ENCODE assay signal across 26 mouse cellular contexts in the genomic region with DNA sequence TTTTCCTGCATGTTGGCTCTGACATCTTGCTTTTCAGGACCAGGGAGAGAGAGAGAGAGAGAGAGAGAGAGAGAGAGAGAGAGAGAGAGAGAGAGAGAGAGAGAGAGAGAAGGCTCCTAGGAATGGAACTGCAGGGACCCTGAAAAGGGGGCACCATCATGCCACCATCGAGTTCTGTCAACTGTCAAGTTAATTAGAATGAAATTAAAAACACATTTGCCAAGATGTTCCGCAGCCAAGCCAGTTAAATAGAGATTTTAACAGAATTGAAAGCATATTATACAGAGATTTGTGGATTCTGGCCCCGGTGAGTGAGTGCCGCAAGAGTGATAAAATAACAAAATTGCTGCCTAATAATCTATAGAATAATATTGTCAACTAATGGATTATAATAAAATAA.
DNase-seq lines count a peak whose midpoint lies in the region; ATAC-seq lines count a peak whose summit lies in the region.
"Had no signal": no experiment of that assay in that cellular context is flagged by ENCODE, and none has a peak within 500 bp of the region (broad histone marks: within the 10 kb centered on the region; RNA-seq: fewer than 3 reads in every experiment).

No protein-coding gene starts in this region.

- H3K27ac ChIP-seq in forebrain, embryonic 14.5 days (ENCODE audit: low read depth, low read length), result no peak overlapping the region
- no peak overlapping the region for H3K27ac ChIP-seq in forebrain, embryonic 12.5 days
- no peak overlapping the region for H3K27ac ChIP-seq in midbrain, embryonic 13.5 days
- H3K27ac ChIP-seq in midbrain, embryonic 16.5 days (ENCODE audit: low read length), result no peak overlapping the region
- H3K27ac ChIP-seq: gastrocnemius, adult 2 months; hindbrain, embryonic 13.5 days; intestine, embryonic 15.5 days; kidney, postnatal 0 days; limb, embryonic 13.5 days; lung, embryonic 15.5 days had no signal

- H3K27me3 ChIP-seq in forebrain, embryonic 14.5 days (replicated peaks; ENCODE audit: control insufficient read depth, insufficient read depth, low read length), result peaks cover 73% of the 10 kb centered on the region
- peaks cover 87% of the 10 kb centered on the region for H3K27me3 ChIP-seq in forebrain, embryonic 12.5 days
- H3K27me3 ChIP-seq in midbrain, embryonic 13.5 days, result peaks cover 41% of the 10 kb centered on the region
- peaks cover 4% of the 10 kb centered on the region; the same call in 1 of the 2 replicates for H3K27me3 ChIP-seq in midbrain, embryonic 16.5 days (ENCODE audit: control insufficient read depth, insufficient read depth, low read depth, low read length)
- H3K27me3 ChIP-seq: intestine, embryonic 15.5 days; lung, embryonic 15.5 days had no signal

- H3K9me3 ChIP-seq in forebrain, embryonic 14.5 days (replicated peaks; ENCODE audit: control insufficient read depth, low read length), result no peaks in the 10 kb centered on the region
- H3K9me3 ChIP-seq in forebrain, embryonic 12.5 days, result no peaks in the 10 kb centered on the region
- H3K9me3 ChIP-seq in midbrain, embryonic 13.5 days, result no peaks in the 10 kb centered on the region
- no peaks in the 10 kb centered on the region for H3K9me3 ChIP-seq in midbrain, embryonic 16.5 days (replicated peaks; ENCODE audit: control insufficient read depth, low read length, poor library complexity, severe bottlenecking)
- H3K9me3 ChIP-seq: hindbrain, embryonic 13.5 days; intestine, embryonic 15.5 days; limb, embryonic 13.5 days; lung, embryonic 15.5 days had no signal

- peak; percentile 55 for DNase-seq in forebrain, embryonic 14.5 days (ENCODE audit: low spot score)
- peak; percentile 33 for DNase-seq in retina, embryonic 14.5 days (ENCODE audit: low spot score)
- no peak for DNase-seq in retina, postnatal 1 day
- DNase-seq: adrenal gland, postnatal 14 days; cerebellum, adult 11-12 months; cerebellum, adult 9-11 months; gastrocnemius, adult 2 months; gastrocnemius, postnatal 36 days; heart, adult 18-20 months; heart, postnatal 36 days; kidney, adult 2 months; kidney, postnatal 4 days; right cerebral cortex, postnatal 14 days; thymus, postnatal 4 days had no signal

- no peak overlapping the region for H3K9ac ChIP-seq in forebrain, embryonic 14.5 days (ENCODE audit: low read length)
- H3K9ac ChIP-seq in forebrain, embryonic 12.5 days, result no peak overlapping the region
- no peak overlapping the region for H3K9ac ChIP-seq in midbrain, embryonic 13.5 days (replicated peaks)
- H3K9ac ChIP-seq in midbrain, embryonic 16.5 days (ENCODE audit: low read depth, low read length), result no peak overlapping the region
- H3K9ac ChIP-seq: intestine, embryonic 15.5 days; limb, embryonic 13.5 days; lung, embryonic 15.5 days had no signal

- peaks cover 16% of the 10 kb centered on the region for H3K4me1 ChIP-seq in forebrain, embryonic 14.5 days (ENCODE audit: control insufficient read depth, insufficient read depth, low read length)
- peaks cover 32% of the 10 kb centered on the region for H3K4me1 ChIP-seq in forebrain, embryonic 12.5 days
- peaks cover 19% of the 10 kb centered on the region for H3K4me1 ChIP-seq in midbrain, embryonic 13.5 days (replicated peaks)
- H3K4me1 ChIP-seq in midbrain, embryonic 16.5 days (ENCODE audit: control insufficient read depth, insufficient read depth, low read length), result peaks cover 12% of the 10 kb centered on the region
- H3K4me1 ChIP-seq: intestine, embryonic 15.5 days; lung, embryonic 15.5 days had no signal

- H3K4me2 ChIP-seq in forebrain, embryonic 14.5 days (ENCODE audit: low read length), result no peak overlapping the region
- H3K4me2 ChIP-seq in forebrain, embryonic 12.5 days, result no peak overlapping the region
- H3K4me2 ChIP-seq in midbrain, embryonic 13.5 days (replicated peaks), result peak overlapping the region; percentile 18; the same call in 1 of the 2 replicates
- H3K4me2 ChIP-seq in midbrain, embryonic 16.5 days (ENCODE audit: low read length), result no peak overlapping the region
- H3K4me2 ChIP-seq: heart, embryonic 11.5 days; intestine, embryonic 15.5 days; limb, embryonic 13.5 days; liver, embryonic 11.5 days; lung, embryonic 15.5 days had no signal

- no peaks in the 10 kb centered on the region for H3K36me3 ChIP-seq in forebrain, embryonic 14.5 days (ENCODE audit: control insufficient read depth, insufficient read depth, low read length)
- H3K36me3 ChIP-seq in forebrain, embryonic 12.5 days (replicated peaks), result no peaks in the 10 kb centered on the region
- H3K36me3 ChIP-seq in midbrain, embryonic 13.5 days, result no peaks in the 10 kb centered on the region
- no peaks in the 10 kb centered on the region for H3K36me3 ChIP-seq in midbrain, embryonic 16.5 days (ENCODE audit: control insufficient read depth, insufficient read depth, low read length)
- H3K36me3 ChIP-seq: hindbrain, embryonic 13.5 days; intestine, embryonic 15.5 days; limb, embryonic 13.5 days; lung, embryonic 15.5 days had no signal

- H3K4me3 ChIP-seq in forebrain, embryonic 14.5 days (ENCODE audit: low read depth, low read length), result no peak overlapping the region
- H3K4me3 ChIP-seq in forebrain, embryonic 12.5 days (replicated peaks), result no peak overlapping the region
- no peak overlapping the region for H3K4me3 ChIP-seq in midbrain, embryonic 13.5 days (replicated peaks)
- H3K4me3 ChIP-seq in midbrain, embryonic 16.5 days (ENCODE audit: low read depth, low read length), result no peak overlapping the region
- H3K4me3 ChIP-seq: gastrocnemius, adult 2 months; hindbrain, embryonic 13.5 days; intestine, embryonic 15.5 days; limb, embryonic 13.5 days; lung, embryonic 15.5 days had no signal

- WGBS in forebrain, embryonic 14.5 days, result 5% methylated on average over 4 of the region's 4 CpGs
- 16% methylated on average over 4 of the region's 4 CpGs for WGBS in forebrain, embryonic 12.5 days
- WGBS in midbrain, embryonic 13.5 days, result 27% methylated on average over 4 of the region's 4 CpGs
- WGBS in midbrain, embryonic 16.5 days, result 23% methylated on average over 4 of the region's 4 CpGs

- ATAC-seq in forebrain, embryonic 14.5 days, result no peak
- ATAC-seq in forebrain, embryonic 12.5 days (ENCODE audit: low FRiP score), result no peak
- no peak for ATAC-seq in midbrain, embryonic 13.5 days
- ATAC-seq in midbrain, embryonic 16.5 days, result no peak
- ATAC-seq in erythroblast, adult 5-6 weeks (replicated peaks; ENCODE audit: low FRiP score, poor library complexity, severe bottlenecking), result no peak
- ATAC-seq: CD4-positive, CD25-positive, alpha-beta regulatory T cell, adult 4 months; intestine, embryonic 15.5 days had no signal
